Mouse (Mus musculus): ENCODE data around the gene Asap2.

- no peak for TF ChIP-seq CTCF (conservative IDR thresholded peaks at IDR 0.05; ENCODE audit: low read length)
- TF ChIP-seq NANOG (IDR thresholded peaks at IDR 0.05; ENCODE audit: borderline replicate concordance, low read length) = no peak
- no peak for TF ChIP-seq POU5F1 (IDR thresholded peaks at IDR 0.05; ENCODE audit: borderline replicate concordance, low read length)
These were observed 295.4 kb downstream of the Asap2 start for GRCm38 (mm10) chr12:21285508-21286242.

Data from E14TG2a.4 (cell line).